Mouse (Mus musculus) midbrain, postnatal 0 days (tissue): Measurements from ENCODE around the gene Sbf1. TPM values are rescaled to one million over a fixed set of nuclear protein-coding genes. Genes with fewer than 3 reads are reported as not detected.

Experiments used
- ATAC-seq: fragments of 200-750 bp; cut with Nextera tagmentation; 2 replicates; pipeline ENCODE4 v1.8.0; 2017; ENCODE audit warnings: moderate number of reproducible peaks, mild to moderate bottlenecking, moderate TSS enrichment, moderate library complexity; ENCODE audit not compliant: low FRiP score
- DNase-seq: peaks from one replicate; pipeline ENCODE4 v3.0.0-alpha.2; 2015; ENCODE audit warnings: low spot score
- H3K27ac ChIP-seq: fragments of 300-500 bp; sonication (generic); 2 replicates; pipeline ENCODE4 v1.5.1; 2014; ENCODE audit warnings: low read depth, mild to moderate bottlenecking, low read length, mixed read lengths
- H3K27me3 ChIP-seq: fragments of 300-500 bp; sonication (generic); 2 replicates; pipeline ENCODE4 v1.6.1; 2014; ENCODE audit warnings: low read length, control low read depth, mixed read lengths; ENCODE audit not compliant: insufficient read depth
- H3K36me3 ChIP-seq: fragments of 300-500 bp; sonication (generic); 2 replicates; pipeline ENCODE4 v1.6.1; 2014; ENCODE audit warnings: low read length, control low read depth, mixed read lengths; ENCODE audit not compliant: insufficient read depth
- H3K4me1 ChIP-seq: fragments of 300-500 bp; sonication (generic); 2 replicates; pipeline ENCODE4 v1.6.1; 2014; ENCODE audit warnings: mild to moderate bottlenecking, control low read depth, antibody characterized with exemption, low read length, mixed read lengths; ENCODE audit not compliant: insufficient read depth
- H3K4me2 ChIP-seq: fragments of 300-500 bp; sonication (generic); 2 replicates; pipeline ENCODE4 v1.6.1; 2014; ENCODE audit warnings: low read depth, mild to moderate bottlenecking, low read length, mixed read lengths; ENCODE audit not compliant: poor library complexity, severe bottlenecking
- H3K4me3 ChIP-seq: fragments of 300-500 bp; sonication (generic); 2 replicates; pipeline ENCODE4 v1.5.1; 2014; ENCODE audit warnings: low read depth, mild to moderate bottlenecking, low read length, moderate library complexity
- H3K9ac ChIP-seq: fragments of 300-500 bp; sonication (generic); replicated peaks from 2 replicates; pipeline ENCODE4 v1.6.1; 2014; ENCODE audit warnings: mild to moderate bottlenecking, low read length, moderate library complexity, mixed read lengths; ENCODE audit not compliant: poor library complexity, severe bottlenecking
- H3K9me3 ChIP-seq: fragments of 300-500 bp; sonication (generic); 2 replicates; pipeline ENCODE4 v1.6.1; 2016; ENCODE audit warnings: low read length, control low read depth
- CTCF ChIP-seq: IDR thresholded peaks from 2 replicates; pipeline ENCODE4 v1.5.1; 2016; ENCODE audit warnings: antibody characterized with exemption, mild to moderate bottlenecking
- WGBS: fragments of 180-500 bp; shearing (Covaris S2); extraction: QIAGEN DNeasy Blood & Tissue Kit; methylation state at CpG from one replicate; pipeline ENCODE4 v1.1.7; 2014; 5-methylcytosine and 5-hydroxymethylcytosine counted together
- polyA plus RNA-seq: library from polyadenylated mRNA; unstranded; fragments of >200 nt; fragmentation: Nextera tagmentation; extraction: Ambion mirVana; gene quantifications from 2 replicates; pipeline ENCODE4 v1.2.1, GENCODE M21; 2015
- total RNA-seq: library from RNA; depleted of rRNA; stranded (reverse); fragments of >200 nt; gene quantifications from 2 replicates; pipeline ENCODE4 v1.2.3, GENCODE M21; 2014

The Sbf1 gene
- total and polyA plus RNA-seq, 2 experiments from 2014 or later: 77.3 to 287 TPM

GRCm38 (mm10) chr15:89354455-89354854 lies 39.3 kb upstream of the Sbf1 start:
- no peak for TF ChIP-seq CTCF
- Histone ChIP-seq H3K9me3 (no peaks in the 10 kb centered on the region), H3K27me3 (no peaks in the 10 kb centered on the region), H3K4me1 (peaks cover 5% of the 10 kb centered on the region; the same call in 1 of the 2 replicates), H3K4me3 (peak overlapping the region; percentile 68), H3K9ac (no peak overlapping the region; the same call in 1 of the 2 replicates), H3K36me3 (peaks cover 27% of the 10 kb centered on the region), H3K4me2 (peak overlapping the region; percentile 70), H3K27ac (no peak overlapping the region)
- no peak for ATAC-seq
- WGBS: 81% methylated on average over 7 of the region's 7 CpGs
- no peak for DNase-seq

DNA sequence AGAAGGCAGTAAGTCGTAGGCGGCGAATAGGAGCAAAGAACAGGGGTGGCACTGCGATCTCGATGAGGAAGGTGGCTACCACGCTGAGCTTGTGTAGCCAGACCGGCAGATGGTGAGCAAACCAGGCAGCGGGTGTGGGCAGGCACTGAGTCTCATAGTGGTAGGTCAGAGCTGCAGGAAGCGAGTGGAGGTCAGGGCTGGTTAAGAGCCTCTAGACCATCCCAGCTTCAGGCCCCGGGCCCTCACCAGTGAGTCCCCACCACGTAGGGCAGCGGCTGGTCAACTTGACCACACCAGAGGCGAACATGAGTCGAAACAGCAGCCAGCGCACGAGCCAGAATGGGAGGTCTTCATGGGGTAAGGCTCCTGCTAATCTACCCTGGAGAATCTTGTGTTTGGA lies 38.7 kb upstream of the Sbf1 start:
- Histone ChIP-seq H3K4me3 (no peak overlapping the region), H3K27ac (no peak overlapping the region), H3K4me2 (no peak overlapping the region), H3K9ac (no peak overlapping the region; the same call in 1 of the 2 replicates), H3K9me3 (no peaks in the 10 kb centered on the region), H3K4me1 (peaks cover 5% of the 10 kb centered on the region; the same call in 1 of the 2 replicates), H3K27me3 (no peaks in the 10 kb centered on the region), H3K36me3 (peaks cover 27% of the 10 kb centered on the region)
- ATAC-seq: no peak
- WGBS: 93% methylated on average over 16 of the region's 16 CpGs
- DNase-seq: no peak
- no peak for TF ChIP-seq CTCF

GRCm38 (mm10) chr15:89352795-89353194 lies 37.7 kb upstream of the Sbf1 start:
- no peak for ATAC-seq
- no peak overlapping the region for H3K4me2 ChIP-seq
- DNase-seq: no peak
- H3K9me3 ChIP-seq: no peaks in the 10 kb centered on the region
- no peak overlapping the region for H3K9ac ChIP-seq
- H3K4me3 ChIP-seq: no peak overlapping the region
- peaks cover 27% of the 10 kb centered on the region for H3K36me3 ChIP-seq
- no peaks in the 10 kb centered on the region for H3K27me3 ChIP-seq
- 95% methylated on average over 12 of the region's 12 CpGs for WGBS
- no peak overlapping the region for H3K27ac ChIP-seq
- peaks cover 5% of the 10 kb centered on the region; the same call in 1 of the 2 replicates for H3K4me1 ChIP-seq
- TF ChIP-seq CTCF: no peak

GRCm38 (mm10) chr15:89352054-89352453 lies 36.9 kb upstream of the Sbf1 start:
- H3K4me2 ChIP-seq: no peak overlapping the region
- 96% methylated on average over 14 of the region's 14 CpGs for WGBS
- no peak for ATAC-seq

GRCm38 (mm10) chr15:89351302-89351701 lies 36.2 kb upstream of the Sbf1 start:
- Histone ChIP-seq H3K4me1 (peaks cover 5% of the 10 kb centered on the region; the same call in 1 of the 2 replicates), H3K9ac (no peak overlapping the region), H3K4me3 (no peak overlapping the region), H3K36me3 (peaks cover 27% of the 10 kb centered on the region), H3K9me3 (no peaks in the 10 kb centered on the region), H3K27me3 (no peaks in the 10 kb centered on the region), H3K4me2 (no peak overlapping the region), H3K27ac (no peak overlapping the region)
- no peak for ATAC-seq
- DNase-seq: no peak
- TF ChIP-seq CTCF: no peak
- WGBS: 90% methylated on average over 15 of the region's 15 CpGs

More at GRCm38 (mm10) chr15:89352054-89352453, 36.9 kb upstream of the Sbf1 start:
- Histone ChIP-seq H3K36me3 (peaks cover 27% of the 10 kb centered on the region), H3K4me1 (peaks cover 5% of the 10 kb centered on the region; the same call in 1 of the 2 replicates), H3K27me3 (no peaks in the 10 kb centered on the region), H3K9ac (no peak overlapping the region), H3K27ac (no peak overlapping the region), H3K9me3 (no peaks in the 10 kb centered on the region), H3K4me3 (no peak overlapping the region)
- no peak for TF ChIP-seq CTCF
- no peak for DNase-seq

DNA sequence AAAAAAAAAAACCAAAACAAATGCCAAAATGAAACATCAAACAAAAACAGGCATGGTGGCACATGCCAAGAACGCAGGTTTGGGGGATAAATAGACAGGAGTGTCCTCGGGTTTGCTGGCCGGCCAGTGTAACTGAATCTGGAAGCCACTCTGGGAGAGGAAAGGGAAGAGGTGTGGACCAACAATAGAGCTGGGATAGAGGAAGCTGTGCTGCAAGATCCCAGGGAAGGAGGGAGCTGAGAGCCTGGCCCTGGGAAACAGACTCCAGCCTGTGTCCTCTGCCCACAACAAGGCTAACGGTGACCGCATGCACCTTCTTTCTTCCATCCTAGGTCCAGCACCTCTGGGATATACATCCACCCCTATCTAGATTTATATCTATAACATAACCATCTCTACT lies 35.3 kb upstream of the Sbf1 start:
- ATAC-seq (no peak), DNase-seq (no peak)
- no peak for TF ChIP-seq CTCF
- 85% methylated on average over 5 of the region's 5 CpGs for WGBS
- H3K4me1 ChIP-seq: peaks cover 5% of the 10 kb centered on the region; the same call in 1 of the 2 replicates
- H3K4me2 ChIP-seq: no peak overlapping the region
- H3K27me3 ChIP-seq: no peaks in the 10 kb centered on the region
- H3K9ac ChIP-seq: no peak overlapping the region
- no peak overlapping the region for H3K4me3 ChIP-seq
- H3K27ac ChIP-seq: no peak overlapping the region
- no peaks in the 10 kb centered on the region for H3K9me3 ChIP-seq
- H3K36me3 ChIP-seq: peaks cover 27% of the 10 kb centered on the region
